In genomic region chr5:32869389-32870024, GRCm38 (mm10) we compare ENCODE assay signal across 29 mouse cellular contexts. TPM values are rescaled to one million over a fixed set of nuclear protein-coding genes. Genes with fewer than 3 reads are reported as not detected.
DNase-seq lines count a peak whose midpoint lies in the region; ATAC-seq and TF ChIP-seq lines count a peak whose summit lies in the region.
"Had no signal": no experiment of that assay in that cellular context is flagged by ENCODE, and none has a peak within 500 bp of the region (broad histone marks: within the 10 kb centered on the region; RNA-seq: fewer than 3 reads in every experiment).

No protein-coding gene starts in this region.

- H3K36me3 ChIP-seq in MEL (ENCODE audit: control insufficient read depth in 1 of 2, insufficient read depth in 2 of 2, low read length in 2 of 2) = peaks cover 0 to 4% of the 10 kb centered on the region in 2 experiments; a peak in 3 of 4 replicates
- H3K36me3 ChIP-seq in splenic B cell, adult 2 months (ENCODE audit: control insufficient read depth, insufficient read depth, low read length, poor library complexity, severe bottlenecking) = peaks cover 6% of the 10 kb centered on the region; the same call in 1 of the 2 replicates
- H3K36me3 ChIP-seq in heart, embryonic 11.5 days (ENCODE audit: control insufficient read depth, insufficient read depth, low read length) = peaks cover 5% of the 10 kb centered on the region
- H3K36me3 ChIP-seq in intestine, embryonic 16.5 days (ENCODE audit: control insufficient read depth, insufficient read depth, low read length) = peaks cover 7% of the 10 kb centered on the region

- TF ChIP-seq CTCF in MEL (IDR thresholded peaks at IDR 0.05 in 2 of 3, conservative IDR thresholded peaks at IDR 0.05 in 1 of 3; ENCODE audit: control insufficient read depth in 1 of 3, insufficient read depth in 1 of 3, low read depth in 2 of 3, low read length in 3 of 3, poor library complexity in 1 of 3, severe bottlenecking in 1 of 3) = no peak

- no peak for TF ChIP-seq POLR2A in MEL (IDR thresholded peaks at IDR 0.05; ENCODE audit: control insufficient read depth in 1 of 2, insufficient read depth in 1 of 2, low read depth in 1 of 2, low read length in 2 of 2, poor library complexity in 1 of 2)

- no peaks in the 10 kb centered on the region for H3K27me3 ChIP-seq in MEL (ENCODE audit: control insufficient read depth in 1 of 2, insufficient read depth in 2 of 2, low read length in 2 of 2)
- no peaks in the 10 kb centered on the region for H3K27me3 ChIP-seq in splenic B cell, adult 2 months (ENCODE audit: control insufficient read depth, insufficient read depth, low read length, poor library complexity, severe bottlenecking)
- H3K27me3 ChIP-seq in heart, embryonic 11.5 days (ENCODE audit: control insufficient read depth, insufficient read depth, low read length) = no peaks in the 10 kb centered on the region
- H3K27me3 ChIP-seq in intestine, embryonic 16.5 days (replicated peaks; ENCODE audit: control insufficient read depth, insufficient read depth, low read length) = no peaks in the 10 kb centered on the region
- H3K27me3 ChIP-seq: embryonic facial prominence, embryonic 13.5 days; embryonic facial prominence, embryonic 15.5 days; forebrain, embryonic 12.5 days had no signal

- no peak overlapping the region for H3K27ac ChIP-seq in MEL (ENCODE audit: control insufficient read depth, low read depth, low read length)
- H3K27ac ChIP-seq in heart, embryonic 11.5 days (ENCODE audit: low read depth, low read length) = no peak overlapping the region
- H3K27ac ChIP-seq in intestine, embryonic 16.5 days (ENCODE audit: low read length) = no peak overlapping the region
- H3K27ac ChIP-seq: embryonic facial prominence, embryonic 13.5 days; embryonic facial prominence, embryonic 15.5 days; forebrain, embryonic 10.5 days; forebrain, embryonic 12.5 days had no signal

- DNase-seq in spleen, postnatal 36 days (ENCODE audit: low spot score in 2 of 2) = peak; percentile 30 to 37
- no peak for DNase-seq in spleen, postnatal 4 days (ENCODE audit: low spot score in 2 of 2)
- peak; percentile 40 to 46 for DNase-seq in B cell, adult 2 months
- DNase-seq in MEL (ENCODE audit: low read depth, low spot score) = peak; percentile 60
- DNase-seq in splenic B cell, adult 2 months (ENCODE audit: low read depth, low spot score) = peak; percentile 71
- no peak for DNase-seq in right cerebral cortex, adult 2 months (ENCODE audit: low spot score in 2 of 2)
- DNase-seq: adrenal gland, adult 2 months; adrenal gland, postnatal 10 days; adrenal gland, postnatal 25 days; cerebellum, adult 11 months; cerebellum, adult 18-20 months; cerebellum, adult 8-10 months; cerebellum, adult 9-11 months; cerebellum, postnatal 14 days; cerebellum, postnatal 36 days; embryo, embryonic 11 days had no signal

- no peak for TF ChIP-seq RAD21 in MEL (IDR thresholded peaks at IDR 0.05; ENCODE audit: low read depth, low read length)

- peaks cover 2 to 3% of the 10 kb centered on the region in 2 experiments; a peak in 2 of 4 replicates for H3K4me1 ChIP-seq in MEL (ENCODE audit: control insufficient read depth in 1 of 2, insufficient read depth in 2 of 2, low read length in 2 of 2)
- H3K4me1 ChIP-seq in heart, embryonic 11.5 days (ENCODE audit: control insufficient read depth, insufficient read depth, low read length) = peaks cover 2% of the 10 kb centered on the region; the same call in 1 of the 2 replicates
- peaks cover 2% of the 10 kb centered on the region; the same call in 1 of the 2 replicates for H3K4me1 ChIP-seq in intestine, embryonic 16.5 days (ENCODE audit: control insufficient read depth, insufficient read depth, low read length)

- H3K4me2 ChIP-seq in heart, embryonic 11.5 days = no peak overlapping the region
- no peak overlapping the region for H3K4me2 ChIP-seq in intestine, embryonic 16.5 days (ENCODE audit: low read depth, low read length)
- H3K4me2 ChIP-seq: embryonic facial prominence, embryonic 13.5 days; embryonic facial prominence, embryonic 15.5 days; forebrain, embryonic 12.5 days had no signal

- WGBS in heart, embryonic 11.5 days (ENCODE audit: insufficient replicate concordance) = 94% methylated on average over 5 of the region's 5 CpGs
- 96% methylated on average over 5 of the region's 5 CpGs for WGBS in intestine, embryonic 16.5 days

- ATAC-seq in heart, embryonic 11.5 days (replicated peaks; ENCODE audit: insufficient number of reproducible peaks, low FRiP score, low TSS enrichment) = no peak
- ATAC-seq in intestine, embryonic 16.5 days = no peak
- ATAC-seq: forebrain, embryonic 14.5 days; forebrain, embryonic 16.5 days had no signal

- H3K9me3 ChIP-seq in MEL (replicated peaks; ENCODE audit: insufficient read depth, low read length) = no peaks in the 10 kb centered on the region
- H3K9me3 ChIP-seq in heart, embryonic 11.5 days (replicated peaks; ENCODE audit: control insufficient read depth, low read length) = no peaks in the 10 kb centered on the region
- H3K9me3 ChIP-seq in intestine, embryonic 16.5 days (ENCODE audit: control insufficient read depth, low read length) = no peaks in the 10 kb centered on the region
- H3K9me3 ChIP-seq: embryonic facial prominence, embryonic 13.5 days; embryonic facial prominence, embryonic 15.5 days; forebrain, embryonic 10.5 days; forebrain, embryonic 12.5 days; G1E had no signal

- no peaks in the 10 kb centered on the region for H3K79me2 ChIP-seq in MEL (ENCODE audit: control insufficient read depth, insufficient read depth, low read length, poor library complexity)

- H3K9ac ChIP-seq in MEL (ENCODE audit: control insufficient read depth, low read depth, low read length, poor library complexity, severe bottlenecking) = no peak overlapping the region
- no peak overlapping the region for H3K9ac ChIP-seq in heart, embryonic 11.5 days (ENCODE audit: low read depth, low read length)
- H3K9ac ChIP-seq in intestine, embryonic 16.5 days (ENCODE audit: low read depth, low read length) = no peak overlapping the region
- H3K9ac ChIP-seq: embryonic facial prominence, embryonic 13.5 days; embryonic facial prominence, embryonic 15.5 days; forebrain, embryonic 12.5 days had no signal

- no peak overlapping the region for H3K4me3 ChIP-seq in MEL (ENCODE audit: control insufficient read depth in 1 of 2, insufficient read depth in 1 of 2, low read depth in 2 of 2, low read length in 2 of 2)
- H3K4me3 ChIP-seq in heart, embryonic 11.5 days (ENCODE audit: low read depth, low read length) = no peak overlapping the region
- H3K4me3 ChIP-seq in intestine, embryonic 16.5 days (ENCODE audit: low read length) = no peak overlapping the region
- H3K4me3 ChIP-seq: embryonic facial prominence, embryonic 13.5 days; embryonic facial prominence, embryonic 15.5 days; erythroblast, embryonic 14.5 days; forebrain, embryonic 10.5 days; forebrain, embryonic 12.5 days had no signal

- no peak for TF ChIP-seq EP300 in MEL (IDR thresholded peaks at IDR 0.05; ENCODE audit: low read depth in 1 of 2, low read length in 2 of 2)

TF ChIP-seq in MEL, 35 proteins besides CTCF, POLR2A, EP300 and RAD21:
- TF ChIP-seq TCF12 (IDR thresholded peaks at IDR 0.05; ENCODE audit: low read depth, low read length) (no peak), ELF1 (IDR thresholded peaks at IDR 0.05; ENCODE audit: low read depth, low read length) (0 out of 2 replicates have a peak, but pooled peaks have one; percentile 7), MEF2A (IDR thresholded peaks at IDR 0.05; ENCODE audit: extremely low read depth, insufficient replicate concordance, low read depth, low read length, poor library complexity, severe bottlenecking) (no peak)

RNA-seq across cellular contexts. Expression of gene Depdc5, which starts 6.0 kb away (rescaled TPM):
- 18.0 and 20.3 TPM in 2 replicates for total RNA-seq in MEL (2012; rRNA removed)
- 10 to 100 TPM in 1 of 2 experiments, not detected in 1; 23.9 TPM for polyA plus RNA-seq in MEL (2012; ENCODE audit: insufficient read depth in 1 of 2, insufficient read length in 2 of 2, low read depth in 1 of 2, low replicate concordance in 2 of 2, missing spikeins in 1 of 2)
- polyA plus RNA-seq in heart, embryonic 11.5 days (2014; fragmentation: Nextera tagmentation; extraction: Ambion mirVana) = 18.2 and 20.8 TPM in 2 replicates
- polyA plus RNA-seq in intestine, embryonic 16.5 days (2015; fragmentation: Nextera tagmentation; extraction: Ambion mirVana) = 13.5 and 14.6 TPM in 2 replicates

RNA-seq across cellular contexts. Expression of gene Prr14l, which starts 15.5 kb away (rescaled TPM):
- total RNA-seq in MEL (2012; rRNA removed) = 36.0 and 37.0 TPM in 2 replicates
- polyA plus RNA-seq in MEL (2012; ENCODE audit: insufficient read depth in 1 of 2, insufficient read length in 2 of 2, low read depth in 1 of 2, low replicate concordance in 2 of 2, missing spikeins in 1 of 2) = 100 to 1,000 TPM in 1 of 2 experiments, 10 to 100 TPM in 1; 39.9 to 135 TPM
- polyA plus RNA-seq in heart, embryonic 11.5 days (2014; fragmentation: Nextera tagmentation; extraction: Ambion mirVana) = 9.0 and 11.5 TPM in 2 replicates
- 8.8 and 10.1 TPM in 2 replicates for polyA plus RNA-seq in intestine, embryonic 16.5 days (2015; fragmentation: Nextera tagmentation; extraction: Ambion mirVana)

RNA-seq across cellular contexts. Expression of gene Gm20671, which starts 42.6 kb away (rescaled TPM):
- total RNA-seq in MEL (2012; rRNA removed) = not detected in 2 replicates
- polyA plus RNA-seq in MEL (2012; ENCODE audit: insufficient read depth in 1 of 2, insufficient read length in 2 of 2, low read depth in 1 of 2, low replicate concordance in 2 of 2, missing spikeins in 1 of 2) = 1 to 10 TPM in 1 of 2 experiments, not detected in 1; 7.3 TPM
- not detected in 2 replicates for polyA plus RNA-seq in heart, embryonic 11.5 days (2014; fragmentation: Nextera tagmentation; extraction: Ambion mirVana)
- polyA plus RNA-seq in intestine, embryonic 16.5 days (2015; fragmentation: Nextera tagmentation; extraction: Ambion mirVana) = not detected in 2 replicates
- total RNA-seq: adrenal gland, postnatal 10 days; adrenal gland, postnatal 25 days; adrenal gland, postnatal 4 days; common myeloid progenitor, adult 5-6 weeks had no signal
- polyA plus RNA-seq: embryonic facial prominence, embryonic 11.5 days; embryonic facial prominence, embryonic 13.5 days; embryonic facial prominence, embryonic 15.5 days; forebrain, embryonic 10.5 days; forebrain, embryonic 12.5 days; forebrain, embryonic 14.5 days; forebrain, embryonic 16.5 days had no signal

Comparison
In these comparisons a context has a peak if more than half of its experiments do, and no peak if none do; other contexts are left out.
1. DNase-seq: peak in spleen, postnatal 36 days (2 of 2), B cell, adult 2 months (2 of 2), MEL (single experiment) and splenic B cell, adult 2 months (single experiment); none in spleen, postnatal 4 days (0 of 2) and right cerebral cortex, adult 2 months (0 of 2).